Mouse (Mus musculus) mouse trophoblast stem cell (cell line): ENCODE measurements around the gene Gm10912.
"Not testable (repeated sequence)": the region's sequence is repeated elsewhere in the genome, so short reads cannot be mapped to it uniquely, and the experiment has no call there.

Experiments
- in situ Hi-C, 2 experiments: fragments of 300-500 bp; cut with MseI, MboI; formaldehyde crosslinking; loops; 2 replicates in 1 of 2; 3 replicates in 1 of 2; pipeline ENCODE4 v1.15.1; 2025

Gm10912 gene

DNA sequence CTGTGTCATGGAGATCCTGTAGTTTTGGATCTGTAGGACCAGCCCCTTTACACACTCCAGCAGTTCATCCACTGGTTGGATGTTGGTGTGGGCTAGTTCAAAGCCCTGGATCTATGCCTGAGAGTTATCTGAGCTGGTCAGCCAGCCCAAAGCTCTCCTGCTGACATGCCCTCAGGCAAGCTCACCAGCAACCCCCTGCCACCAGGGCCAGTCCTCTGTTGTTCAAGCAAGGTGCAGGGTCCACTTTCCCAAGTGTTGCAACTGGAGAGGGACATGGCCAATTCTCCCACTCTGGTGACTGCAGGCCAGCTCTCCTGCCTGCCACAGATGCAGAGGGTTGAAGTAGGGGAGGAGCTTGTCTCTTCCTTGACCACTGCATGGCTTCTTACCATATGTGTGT is 47.9 kb downstream of the Gm10912 start:
- in situ Hi-C loops: not testable (repeated sequence)

GRCm38 (mm10) chr2:104114898-104115297 is 49.3 kb downstream of the Gm10912 start:
- in situ Hi-C loops: no loop called here
